Mouse (Mus musculus): Measurements from ENCODE around the gene Ate1.
"Not testable (repeated sequence)": the region's sequence is repeated elsewhere in the genome, so short reads cannot be mapped to it uniquely, and the experiment has no call there.

Gene Ate1

DNA sequence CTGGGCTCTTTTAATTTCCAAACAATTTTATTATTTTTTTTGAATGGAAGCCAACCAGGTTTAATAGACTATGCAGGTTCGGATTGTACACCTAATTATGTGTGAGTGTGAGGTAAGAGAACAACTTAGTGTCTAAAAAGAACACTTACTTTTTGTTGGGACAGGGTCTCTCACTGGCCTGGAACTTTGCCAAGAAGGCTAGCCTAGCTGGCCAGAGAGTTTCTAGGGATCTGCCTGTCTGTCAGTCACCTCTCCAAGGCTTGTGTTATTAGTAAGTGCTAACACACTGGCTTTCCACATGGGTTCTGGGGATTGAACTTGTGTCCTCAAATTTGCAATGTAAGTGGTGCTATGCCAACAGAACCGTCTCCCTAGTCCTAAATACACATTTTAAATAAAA, 116.8 kb downstream of the Ate1 start:
- no peak for DNase-seq (ENCODE audit: low spot score in 2 of 2)

GRCm38 (mm10) chr7:130394697-130395096, 125.5 kb downstream of the Ate1 start:
- DNase-seq (ENCODE audit: low spot score in 2 of 2): no peak

DNA sequence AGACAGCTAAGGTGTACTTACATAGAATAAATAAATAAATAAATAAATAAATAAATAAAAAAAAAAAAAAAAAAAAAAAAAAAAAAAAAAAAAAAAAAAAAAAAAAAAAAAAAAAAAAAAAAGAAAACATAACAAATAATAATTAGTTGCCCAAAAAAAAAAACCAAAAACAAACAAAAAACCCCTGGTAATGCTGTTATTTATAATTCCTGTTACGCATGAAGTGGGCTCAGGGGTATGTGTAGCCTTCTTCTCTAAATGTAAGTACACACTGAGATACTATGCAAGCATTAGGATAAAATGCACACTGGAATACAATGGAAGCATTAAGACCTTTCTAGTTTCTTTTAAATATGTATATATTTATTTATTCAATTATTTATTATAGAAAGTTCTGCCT, 130.1 kb downstream of the Ate1 start:
- not testable (repeated sequence) for DNase-seq (ENCODE audit: low spot score in 2 of 2)

GRCm38 (mm10) chr7:130386308-130386707, 133.9 kb downstream of the Ate1 start:
- no peak for DNase-seq (ENCODE audit: low spot score in 2 of 2)

- no peak for DNase-seq (ENCODE audit: low spot score in 2 of 2)
These were observed 134.4 kb downstream of the Ate1 start for GRCm38 (mm10) chr7:130385732-130386294.

DNA sequence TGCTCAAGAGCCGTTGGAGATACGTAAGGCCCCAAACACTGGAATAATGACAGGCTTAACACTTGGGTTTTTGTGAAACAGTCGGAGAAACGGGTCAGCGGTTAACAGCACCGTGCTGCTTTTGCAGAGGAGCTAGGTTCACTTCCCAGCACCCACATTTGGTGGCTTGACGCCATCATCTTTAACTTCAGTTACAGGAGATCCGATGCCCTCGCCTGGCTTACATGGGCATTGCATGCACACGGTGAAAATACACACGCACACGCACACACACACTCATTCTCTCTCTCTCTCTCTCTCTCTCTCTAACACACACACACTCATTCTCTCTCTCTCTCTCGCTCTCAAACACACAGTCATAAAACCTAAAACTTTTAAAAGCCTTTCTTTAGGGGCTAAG, 138.0 kb downstream of the Ate1 start:
- no peak for DNase-seq (ENCODE audit: low spot score in 2 of 2)

- DNase-seq (ENCODE audit: low spot score in 2 of 2): peak; percentile 45 to 59
These were observed 138.7 kb downstream of the Ate1 start for GRCm38 (mm10) chr7:130381387-130381951.

GRCm38 (mm10) chr7:130380769-130381355, 139.3 kb downstream of the Ate1 start:
- DNase-seq (ENCODE audit: low spot score in 2 of 2): peak in 1 of 2 experiments; percentile 36

DNA sequence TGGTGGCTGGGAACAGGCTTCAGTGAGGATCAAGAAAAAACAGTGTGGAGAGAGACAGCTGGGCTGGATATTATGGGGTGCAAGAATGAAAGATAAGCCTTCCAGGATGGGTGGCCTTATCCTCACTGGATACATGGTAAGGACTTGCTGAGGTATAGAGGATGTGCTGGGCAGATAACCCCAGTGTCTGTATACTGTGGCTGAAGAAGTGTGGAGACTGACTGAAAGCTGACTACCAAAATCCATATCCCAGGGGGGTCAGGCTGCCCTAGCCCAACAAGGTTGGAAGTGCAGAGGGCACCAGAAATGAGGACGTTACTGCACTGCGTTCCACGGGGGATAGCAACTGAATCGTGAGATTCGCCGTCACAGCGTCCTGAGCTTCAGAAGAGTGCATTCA, 139.8 kb downstream of the Ate1 start:
- peak in 1 of 2 experiments; percentile 10 for DNase-seq (ENCODE audit: low spot score in 2 of 2)

GRCm38 (mm10) chr7:130379886-130380285, 140.3 kb downstream of the Ate1 start:
- peak in 1 of 2 experiments; percentile 12 for DNase-seq (ENCODE audit: low spot score in 2 of 2)

DNA sequence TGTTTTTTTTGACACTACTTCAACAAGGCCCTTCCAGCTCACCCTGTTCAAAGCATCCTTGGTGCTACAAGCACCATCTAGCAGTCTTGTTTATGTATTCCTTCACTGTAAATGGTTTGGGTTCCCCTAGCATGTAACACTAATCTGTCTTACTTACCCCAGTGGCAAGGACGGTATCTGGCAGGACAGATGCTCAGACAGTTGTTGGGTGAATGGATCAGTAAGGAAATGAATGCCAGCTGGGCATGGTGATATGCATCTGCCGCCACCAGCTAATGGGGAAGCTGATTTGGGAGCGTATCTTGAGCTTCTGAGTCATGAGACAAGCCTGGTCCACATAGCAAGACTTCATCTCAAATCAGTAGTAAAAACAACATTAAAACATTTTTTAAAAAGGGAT, 141.9 kb downstream of the Ate1 start:
- no peak for DNase-seq (ENCODE audit: low spot score in 2 of 2)

DNA sequence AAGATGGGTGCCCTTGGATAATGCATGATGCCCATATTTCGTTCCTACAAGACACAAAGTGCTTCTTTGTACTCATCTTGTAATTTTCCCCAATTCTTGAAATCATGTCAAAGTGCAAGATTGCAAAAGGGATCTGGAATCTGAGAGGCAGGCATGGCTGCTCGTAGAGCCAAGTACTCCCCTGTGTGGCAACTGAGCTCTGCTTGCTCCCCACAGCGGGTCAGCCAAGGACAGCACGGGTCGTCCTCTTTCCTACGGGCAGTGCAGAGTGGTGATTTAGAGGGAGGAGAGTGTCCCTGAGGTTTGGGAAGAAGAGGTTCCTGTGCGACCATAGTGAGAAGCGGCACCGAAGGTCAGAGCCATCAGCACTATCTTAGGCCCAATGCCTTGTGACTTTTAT, 145.9 kb downstream of the Ate1 start:
- no peak for DNase-seq (ENCODE audit: low spot score in 2 of 2)

DNA sequence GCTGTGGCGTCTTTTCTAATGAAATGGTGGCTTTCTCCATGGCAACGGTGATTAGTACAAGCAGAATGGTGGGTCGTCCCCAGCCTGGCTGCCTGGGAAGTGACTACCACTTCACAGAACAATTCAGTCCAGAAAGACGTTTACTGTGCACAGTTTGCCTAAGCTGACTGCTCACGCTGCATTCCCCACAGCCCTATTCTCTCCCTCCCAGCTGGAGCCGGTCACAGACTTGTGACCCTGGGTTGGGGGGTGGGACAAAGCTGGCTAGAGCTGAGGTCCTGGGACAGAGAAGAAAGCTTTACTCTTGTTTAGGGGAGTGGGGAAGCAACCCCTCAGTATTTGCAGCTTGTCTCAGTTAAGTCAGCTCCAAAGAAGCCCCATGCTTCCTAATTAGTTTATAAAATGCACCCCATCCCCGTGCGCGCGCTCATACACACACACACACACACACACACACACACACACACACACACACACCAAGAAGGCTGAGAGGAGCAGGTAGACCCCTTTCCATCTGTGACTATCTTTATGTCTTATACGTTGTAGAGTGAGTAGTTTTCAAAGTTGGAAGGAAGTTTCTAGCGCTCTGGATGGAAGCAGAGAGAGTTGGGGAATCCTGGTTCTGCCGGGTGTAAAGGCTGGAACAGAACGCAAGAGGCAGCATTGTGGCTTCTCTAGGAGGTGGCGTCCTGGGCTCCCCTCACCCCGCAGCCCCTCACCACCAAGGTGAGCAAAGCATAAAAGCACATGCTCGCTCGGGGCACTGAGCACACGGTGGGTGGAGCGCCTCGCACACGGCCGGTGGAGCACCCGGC, 151.1 kb downstream of the Ate1 start:
- peak in 1 of 2 experiments; percentile 43 for DNase-seq (ENCODE audit: low spot score in 2 of 2)

- DNase-seq (ENCODE audit: low spot score in 2 of 2): no peak
These were observed 151.9 kb downstream of the Ate1 start for GRCm38 (mm10) chr7:130368036-130368826.

DNA sequence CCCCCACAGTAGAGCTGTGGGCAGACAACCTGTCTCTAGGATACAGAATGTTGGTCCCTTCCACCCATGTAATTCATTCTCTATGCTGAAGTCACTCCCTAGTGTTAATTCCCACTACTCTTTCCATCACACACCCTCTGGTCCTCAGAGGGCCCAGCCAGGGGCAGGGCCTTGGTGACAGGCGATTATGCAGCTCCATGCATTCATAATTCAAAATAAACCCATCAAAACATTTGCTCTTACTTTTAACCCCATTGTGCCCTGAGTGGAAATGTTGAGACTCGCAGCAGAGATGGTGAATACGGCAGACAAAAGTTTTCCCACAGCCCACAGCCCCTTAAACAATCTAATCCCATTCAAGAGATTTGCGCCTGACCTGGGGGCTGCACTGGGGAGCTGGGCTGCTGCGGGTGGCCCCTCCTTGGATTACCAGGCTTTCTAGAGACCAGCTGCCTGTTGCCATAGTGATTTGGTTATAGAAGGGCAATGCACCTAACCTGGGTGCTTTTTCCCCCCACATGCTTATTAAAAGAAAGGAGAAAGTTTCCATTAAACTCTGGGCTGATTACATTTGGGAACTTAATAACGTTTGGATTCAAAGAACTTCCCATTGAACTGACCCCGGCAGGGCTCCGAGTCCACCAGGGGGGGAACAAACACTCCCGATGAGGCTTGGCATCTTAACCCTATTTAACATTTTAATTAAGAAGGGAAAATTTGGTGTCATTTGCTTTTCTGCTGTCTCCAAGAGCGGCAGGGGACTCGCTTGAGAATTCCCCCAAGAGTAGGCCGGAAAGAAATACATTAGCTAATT, 152.7 kb downstream of the Ate1 start:
- DNase-seq (ENCODE audit: low spot score in 2 of 2): no peak

DNA sequence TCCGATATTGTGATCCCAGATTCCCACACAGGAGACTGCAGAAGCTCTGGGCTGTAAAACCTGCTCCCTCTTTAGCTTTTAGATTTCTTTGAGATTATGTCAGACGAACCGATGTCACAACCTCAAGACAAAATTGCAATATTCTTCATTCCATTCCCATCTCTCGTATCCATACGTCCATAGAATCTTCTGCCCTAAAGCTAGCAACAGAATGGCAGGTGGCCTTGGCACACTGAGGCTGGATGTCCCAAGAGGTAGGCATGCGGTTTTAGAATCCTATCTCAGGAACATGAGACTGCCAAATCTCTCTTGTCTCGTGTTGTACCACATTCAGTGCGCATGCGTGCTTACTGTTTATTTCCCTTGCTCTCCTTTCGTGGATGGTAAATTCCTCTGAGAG, 154.5 kb downstream of the Ate1 start:
- DNase-seq (ENCODE audit: low spot score in 2 of 2): no peak
